Mouse (Mus musculus): Measurements from ENCODE around the gene Vcl. TPM values are rescaled to one million over a fixed set of nuclear protein-coding genes. Genes with fewer than 3 reads are reported as not detected.

Gene Vcl
- total RNA-seq (2021): 10 to 100 TPM; 30.9 to 38.9 TPM
- long read RNA-seq, experiment 1, full-length matches to known transcripts: 5 of 20 reads
- long read RNA-seq, experiment 1, partial matches to known transcripts: 7 of 20 reads
- long read RNA-seq, experiment 1, other reads (novel, unspliced or antisense): 8 of 20 reads
- long read RNA-seq, experiment 2, full-length matches to known transcripts: 6 of 19 reads
- long read RNA-seq, experiment 2, partial matches to known transcripts: 6 of 19 reads
- long read RNA-seq, experiment 2, other reads (novel, unspliced or antisense): 7 of 19 reads

GRCm38 (mm10) chr14:20928848-20929745 lies at the start of gene Vcl:
Vcl (plus strand) TSS chr14:20929398.
- no peak for TF ChIP-seq CTCF (conservative IDR thresholded peaks at IDR 0.05)
- peak within 1 kb of the TSS; percentile 92 for H3K27ac ChIP-seq
- peak; percentile 98 to 99 for DNase-seq (ENCODE audit: low spot score in 2 of 2)
- peak within 1 kb of the TSS; percentile 95 for H3K4me3 ChIP-seq

- Histone ChIP-seq H3K27ac (no peak overlapping the region; the same call in 1 of the 2 replicates), H3K4me3 (no peak overlapping the region)
- DNase-seq (ENCODE audit: low spot score in 2 of 2): no peak
- no peak for TF ChIP-seq CTCF (conservative IDR thresholded peaks at IDR 0.05)
Measured at GRCm38 (mm10) chr14:20884691-20885090, 44.5 kb upstream of the Vcl start.

- TF ChIP-seq CTCF (conservative IDR thresholded peaks at IDR 0.05): no peak
- DNase-seq (ENCODE audit: low spot score in 2 of 2): no peak
Measured at GRCm38 (mm10) chr14:20885091-20885888, 43.9 kb upstream of the Vcl start.

GRCm38 (mm10) chr14:20886266-20886665 lies 42.9 kb upstream of the Vcl start:
- peak overlapping the region; percentile 11; the same call in 1 of the 2 replicates for H3K27ac ChIP-seq
- peak in 1 of 2 experiments; percentile 59 for DNase-seq (ENCODE audit: low spot score in 2 of 2)
- TF ChIP-seq CTCF (conservative IDR thresholded peaks at IDR 0.05): peak; percentile 78

More at GRCm38 (mm10) chr14:20885091-20885888, 43.9 kb upstream of the Vcl start:
- Histone ChIP-seq H3K4me3 (no peak overlapping the region), H3K27ac (peak overlapping the region; percentile 11; the same call in 1 of the 2 replicates)

GRCm38 (mm10) chr14:20887541-20888085 lies 41.6 kb upstream of the Vcl start:
- Histone ChIP-seq H3K4me3 (no peak overlapping the region), H3K27ac (no peak overlapping the region)
- TF ChIP-seq CTCF (conservative IDR thresholded peaks at IDR 0.05): no peak
- no peak for DNase-seq (ENCODE audit: low spot score in 2 of 2)

More at GRCm38 (mm10) chr14:20886266-20886665, 42.9 kb upstream of the Vcl start:
- no peak overlapping the region for H3K4me3 ChIP-seq

GRCm38 (mm10) chr14:20891941-20892402 lies 37.2 kb upstream of the Vcl start:
- Histone ChIP-seq H3K27ac (peak overlapping the region; percentile 68), H3K4me3 (no peak overlapping the region)
- TF ChIP-seq CTCF (conservative IDR thresholded peaks at IDR 0.05): no peak
- peak; percentile 38 to 77 for DNase-seq (ENCODE audit: low spot score in 2 of 2)

GRCm38 (mm10) chr14:20893815-20894214 lies 35.4 kb upstream of the Vcl start:
- no peak overlapping the region for H3K27ac ChIP-seq
- H3K4me3 ChIP-seq: no peak overlapping the region
- DNase-seq (ENCODE audit: low spot score in 2 of 2): no peak
- no peak for TF ChIP-seq CTCF (conservative IDR thresholded peaks at IDR 0.05)

GRCm38 (mm10) chr14:20901267-20901666 lies 27.9 kb upstream of the Vcl start:
- Histone ChIP-seq H3K27ac (no peak overlapping the region), H3K4me3 (no peak overlapping the region)
- DNase-seq (ENCODE audit: low spot score in 2 of 2): no peak
- no peak for TF ChIP-seq CTCF (conservative IDR thresholded peaks at IDR 0.05)

GRCm38 (mm10) chr14:20903137-20903536 lies 26.1 kb upstream of the Vcl start:
- no peak for TF ChIP-seq CTCF (conservative IDR thresholded peaks at IDR 0.05)
- Histone ChIP-seq H3K27ac (no peak overlapping the region), H3K4me3 (no peak overlapping the region)
- DNase-seq (ENCODE audit: low spot score in 2 of 2): no peak

GRCm38 (mm10) chr14:20911811-20912210 lies 17.4 kb upstream of the Vcl start:
- Histone ChIP-seq H3K4me3 (no peak overlapping the region), H3K27ac (no peak overlapping the region)
- DNase-seq (ENCODE audit: low spot score in 2 of 2): no peak
- TF ChIP-seq CTCF (conservative IDR thresholded peaks at IDR 0.05): no peak

GRCm38 (mm10) chr14:20914415-20914814 lies 14.8 kb upstream of the Vcl start:
- peak; percentile 62 to 72 for DNase-seq (ENCODE audit: low spot score in 2 of 2)
- no peak for TF ChIP-seq CTCF (conservative IDR thresholded peaks at IDR 0.05)
- Histone ChIP-seq H3K4me3 (no peak overlapping the region), H3K27ac (no peak overlapping the region)
